Mouse (Mus musculus) midbrain, embryonic 15.5 days (tissue): ENCODE results near the gene Gjc1. TPM values are rescaled to one million over a fixed set of nuclear protein-coding genes. Genes with fewer than 3 reads are reported as not detected.

Source experiments
- ATAC-seq: fragments of 200-750 bp; cut with Nextera tagmentation; replicated peaks from 2 replicates; pipeline ENCODE4 v1.8.0; 2017; ENCODE audit warnings: moderate TSS enrichment
- H3K27ac ChIP-seq: fragments of 300-500 bp; sonication (generic); 2 replicates; pipeline ENCODE4 v1.5.1; 2015; ENCODE audit warnings: mild to moderate bottlenecking, inconsistent platforms
- H3K27me3 ChIP-seq: fragments of 300-500 bp; sonication (generic); replicated peaks from 2 replicates; pipeline ENCODE4 v1.6.1; 2015; ENCODE audit warnings: inconsistent platforms
- H3K36me3 ChIP-seq: fragments of 300-500 bp; sonication (generic); replicated peaks from 2 replicates; pipeline ENCODE4 v1.6.1; 2015; ENCODE audit warnings: inconsistent platforms
- H3K4me1 ChIP-seq: fragments of 300-500 bp; sonication (generic); 2 replicates; pipeline ENCODE4 v1.6.1; 2015; ENCODE audit warnings: inconsistent platforms
- H3K4me2 ChIP-seq: fragments of 300-500 bp; sonication (generic); 2 replicates; pipeline ENCODE4 v1.6.1; 2015; ENCODE audit warnings: inconsistent platforms, mild to moderate bottlenecking, moderate library complexity
- H3K4me3 ChIP-seq: fragments of 300-500 bp; sonication (generic); 2 replicates; pipeline ENCODE4 v1.5.1; 2015; ENCODE audit warnings: mild to moderate bottlenecking, inconsistent platforms
- H3K9ac ChIP-seq: fragments of 300-500 bp; sonication (generic); 2 replicates; pipeline ENCODE4 v1.6.1; 2015; ENCODE audit warnings: mild to moderate bottlenecking, inconsistent platforms
- H3K9me3 ChIP-seq: fragments of 300-500 bp; sonication (generic); 2 replicates; pipeline ENCODE4 v1.6.1; 2016; ENCODE audit warnings: inconsistent platforms
- WGBS: fragments of 180-500 bp; shearing (Covaris S2); methylation state at CpG from one replicate; pipeline ENCODE4 v1.1.7; 2015; ENCODE audit warnings: mixed read lengths; 5-methylcytosine and 5-hydroxymethylcytosine counted together
- polyA plus RNA-seq: library from polyadenylated mRNA; unstranded; fragments of >200 nt; fragmentation: Nextera tagmentation; extraction: Ambion mirVana; gene quantifications from 2 replicates; pipeline ENCODE4 v1.2.1, GENCODE M21; 2015

Gene Gjc1
- polyA plus RNA-seq, 1 experiment from 2014 or later = 36.9 TPM

- Histone ChIP-seq H3K9me3 (no peaks in the 10 kb centered on the region), H3K4me2 (no peak overlapping the region), H3K9ac (no peak overlapping the region), H3K27ac (no peak overlapping the region), H3K4me3 (no peak overlapping the region), H3K36me3 (peaks cover 6% of the 10 kb centered on the region), H3K27me3 (no peaks in the 10 kb centered on the region), H3K4me1 (no peaks in the 10 kb centered on the region)
- 88% methylated on average over 5 of the region's 5 CpGs for WGBS
- ATAC-seq = no peak
Measured at GRCm38 (mm10) chr11:102803453-102803852, 16.0 kb downstream of the Gjc1 start.

GRCm38 (mm10) chr11:102794157-102794556, 25.3 kb downstream of the Gjc1 start:
- H3K27ac ChIP-seq = no peak overlapping the region
- no peak for ATAC-seq
- no peak overlapping the region for H3K4me2 ChIP-seq
- no peak overlapping the region for H3K4me3 ChIP-seq
- no peaks in the 10 kb centered on the region for H3K27me3 ChIP-seq
- no peaks in the 10 kb centered on the region for H3K9me3 ChIP-seq
- no peaks in the 10 kb centered on the region for H3K4me1 ChIP-seq
- no peak overlapping the region for H3K9ac ChIP-seq
- WGBS = 53% methylated on average over 8 of the region's 8 CpGs
- no peaks in the 10 kb centered on the region; the same call in 1 of the 2 replicates for H3K36me3 ChIP-seq

- Histone ChIP-seq H3K9me3 (no peaks in the 10 kb centered on the region), H3K4me1 (no peaks in the 10 kb centered on the region), H3K27ac (no peak overlapping the region), H3K4me3 (no peak overlapping the region), H3K27me3 (no peaks in the 10 kb centered on the region), H3K9ac (no peak overlapping the region), H3K4me2 (no peak overlapping the region), H3K36me3 (no peaks in the 10 kb centered on the region)
- WGBS = 62% methylated on average over 14 of the region's 14 CpGs
- ATAC-seq = no peak
Measured at GRCm38 (mm10) chr11:102791682-102792445, 27.6 kb downstream of the Gjc1 start.

- ATAC-seq = no peak
- Histone ChIP-seq H3K4me2 (no peak overlapping the region), H3K9me3 (no peaks in the 10 kb centered on the region), H3K9ac (no peak overlapping the region), H3K27me3 (no peaks in the 10 kb centered on the region), H3K36me3 (no peaks in the 10 kb centered on the region), H3K4me1 (no peaks in the 10 kb centered on the region), H3K4me3 (no peak overlapping the region), H3K27ac (no peak overlapping the region)
- 76% methylated on average over 5 of the region's 5 CpGs for WGBS
Measured at GRCm38 (mm10) chr11:102787688-102788177, 31.8 kb downstream of the Gjc1 start.

DNA sequence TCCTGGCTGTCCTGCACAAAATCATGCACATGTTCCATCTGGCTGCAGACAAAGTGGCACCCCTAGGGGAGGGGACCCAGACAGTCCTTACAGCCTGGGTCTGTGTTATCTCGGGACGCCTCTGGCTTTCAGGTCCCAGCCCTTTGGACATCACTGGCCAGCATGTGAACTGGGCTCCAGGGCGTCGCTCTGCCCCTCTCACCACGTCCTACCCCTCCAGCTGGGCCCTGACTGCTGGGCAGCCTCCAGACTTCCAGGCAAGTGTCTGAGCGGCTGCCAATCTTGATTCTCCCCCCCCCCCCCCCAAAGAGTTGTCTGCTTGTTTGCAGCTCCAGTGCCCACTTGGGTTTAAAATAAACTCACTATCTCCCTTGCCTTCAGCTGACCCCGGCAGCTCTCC, 36.1 kb downstream of the Gjc1 start:
- H3K27ac ChIP-seq = no peak overlapping the region
- no peaks in the 10 kb centered on the region for H3K36me3 ChIP-seq
- no peak for ATAC-seq
- H3K9ac ChIP-seq = no peak overlapping the region
- no peak overlapping the region for H3K4me2 ChIP-seq
- 66% methylated on average over 7 of the region's 7 CpGs for WGBS
- peaks cover 4% of the 10 kb centered on the region; the same call in 1 of the 2 replicates for H3K4me1 ChIP-seq
- H3K9me3 ChIP-seq = no peaks in the 10 kb centered on the region
- H3K4me3 ChIP-seq = no peak overlapping the region
- no peaks in the 10 kb centered on the region for H3K27me3 ChIP-seq

GRCm38 (mm10) chr11:102781523-102781922, 38.0 kb downstream of the Gjc1 start:
- Histone ChIP-seq H3K9me3 (no peaks in the 10 kb centered on the region), H3K4me2 (no peak overlapping the region), H3K27me3 (no peaks in the 10 kb centered on the region), H3K27ac (no peak overlapping the region), H3K4me1 (peaks cover 13% of the 10 kb centered on the region), H3K9ac (no peak overlapping the region), H3K36me3 (peaks cover 4% of the 10 kb centered on the region; the same call in 1 of the 2 replicates), H3K4me3 (no peak overlapping the region)
- no peak for ATAC-seq
- 86% methylated on average over 4 of the region's 4 CpGs for WGBS

DNA sequence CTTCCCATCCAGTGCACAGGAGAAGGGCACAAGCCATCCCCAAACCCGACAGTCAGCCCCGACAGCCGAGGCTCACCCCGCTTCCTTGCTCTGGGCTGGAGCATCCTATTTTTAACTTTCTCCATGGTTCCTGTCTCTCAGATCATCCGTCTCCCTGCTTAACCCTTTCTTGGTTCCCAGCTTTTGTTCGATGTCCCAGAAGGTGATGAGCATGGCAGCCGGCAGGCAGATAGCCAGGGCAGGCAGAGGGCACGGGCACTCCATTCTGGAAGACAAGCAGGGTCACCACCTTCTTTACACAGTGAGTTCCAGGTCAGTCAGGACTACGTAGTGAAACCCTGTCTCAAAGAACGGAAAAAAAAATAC, 38.5 kb downstream of the Gjc1 start:
- Histone ChIP-seq H3K27ac (no peak overlapping the region), H3K27me3 (no peaks in the 10 kb centered on the region), H3K4me2 (no peak overlapping the region), H3K9me3 (no peaks in the 10 kb centered on the region), H3K4me3 (no peak overlapping the region), H3K4me1 (peaks cover 13% of the 10 kb centered on the region), H3K36me3 (peaks cover 9% of the 10 kb centered on the region; the same call in 1 of the 2 replicates), H3K9ac (0 out of 2 replicates have a peak overlapping the region, but pooled peaks have one; percentile 4)
- no peak for ATAC-seq
- WGBS = 60% methylated on average over 10 of the region's 10 CpGs

DNA sequence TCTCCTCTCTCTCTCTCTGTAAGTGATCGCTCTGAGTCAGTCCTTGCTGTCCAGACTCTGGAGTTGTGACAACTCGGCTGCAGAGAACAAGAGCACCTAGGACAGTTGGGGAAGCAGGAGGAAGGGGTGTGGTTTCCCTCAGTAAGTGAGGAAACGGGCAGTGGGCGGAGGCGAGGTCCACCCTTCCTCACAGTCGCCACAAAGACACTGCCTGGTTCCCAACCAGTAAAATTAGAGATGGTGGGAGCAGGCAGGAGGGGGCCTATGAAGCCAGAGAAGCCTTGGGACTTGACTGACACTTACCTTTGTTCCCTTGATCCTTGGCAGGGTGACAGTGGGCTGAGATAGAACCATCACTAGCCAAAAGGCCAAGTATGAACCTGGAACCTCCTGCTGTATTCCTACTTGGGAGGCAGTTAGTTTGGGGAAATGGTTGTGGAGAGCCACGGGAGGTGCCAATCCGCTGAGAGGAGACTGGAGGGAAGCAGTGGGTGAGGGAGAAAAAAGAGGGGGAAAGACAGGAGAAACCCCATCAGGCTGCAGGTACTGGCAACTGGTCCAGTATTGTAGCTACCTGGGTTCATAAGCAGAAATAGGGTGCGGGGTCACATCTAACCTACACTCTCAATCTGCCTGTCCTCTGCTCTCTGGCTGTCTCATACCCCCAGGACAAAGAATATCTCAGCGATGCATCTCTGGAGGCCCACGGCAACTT, 39.1 kb downstream of the Gjc1 start:
- no peak overlapping the region for H3K4me3 ChIP-seq
- ATAC-seq = no peak
- H3K27ac ChIP-seq = no peak overlapping the region

DNA sequence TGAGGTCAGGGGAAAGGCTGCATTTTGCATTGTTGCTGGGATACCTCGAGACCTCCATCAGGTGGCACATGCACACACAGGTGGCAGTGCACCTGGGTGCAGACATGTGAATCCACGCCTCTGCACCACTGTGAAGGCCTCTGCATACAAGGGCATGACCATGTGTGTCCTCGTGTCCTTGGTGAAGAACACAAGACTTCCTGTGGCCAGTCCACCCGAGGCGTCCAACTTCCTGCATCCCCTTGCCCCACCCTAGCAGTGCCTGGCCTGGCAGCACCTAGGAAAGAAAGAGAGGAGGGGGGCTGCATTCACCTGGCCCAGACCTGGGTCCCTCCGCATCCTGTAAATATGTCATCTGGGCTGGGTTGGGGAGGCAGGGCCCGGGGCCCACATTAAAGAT, 39.7 kb downstream of the Gjc1 start:
- Histone ChIP-seq H3K9ac (no peak overlapping the region), H3K36me3 (peaks cover 12% of the 10 kb centered on the region; the same call in 1 of the 2 replicates), H3K4me2 (no peak overlapping the region), H3K4me3 (no peak overlapping the region), H3K27ac (no peak overlapping the region), H3K4me1 (peaks cover 24% of the 10 kb centered on the region), H3K9me3 (no peaks in the 10 kb centered on the region), H3K27me3 (no peaks in the 10 kb centered on the region)
- 75% methylated on average over 7 of the region's 7 CpGs for WGBS
- no peak for ATAC-seq

More for the DNA sequence above, 39.1 kb downstream of the Gjc1 start:
- no peak overlapping the region for H3K4me2 ChIP-seq
- H3K36me3 ChIP-seq = peaks cover 12% of the 10 kb centered on the region; the same call in 1 of the 2 replicates
- H3K9ac ChIP-seq = 0 out of 2 replicates have a peak overlapping the region, but pooled peaks have one; percentile 4
- 51% methylated on average over 11 of the region's 11 CpGs for WGBS
- H3K9me3 ChIP-seq = no peaks in the 10 kb centered on the region
- H3K4me1 ChIP-seq = peaks cover 18% of the 10 kb centered on the region
- H3K27me3 ChIP-seq = no peaks in the 10 kb centered on the region

DNA sequence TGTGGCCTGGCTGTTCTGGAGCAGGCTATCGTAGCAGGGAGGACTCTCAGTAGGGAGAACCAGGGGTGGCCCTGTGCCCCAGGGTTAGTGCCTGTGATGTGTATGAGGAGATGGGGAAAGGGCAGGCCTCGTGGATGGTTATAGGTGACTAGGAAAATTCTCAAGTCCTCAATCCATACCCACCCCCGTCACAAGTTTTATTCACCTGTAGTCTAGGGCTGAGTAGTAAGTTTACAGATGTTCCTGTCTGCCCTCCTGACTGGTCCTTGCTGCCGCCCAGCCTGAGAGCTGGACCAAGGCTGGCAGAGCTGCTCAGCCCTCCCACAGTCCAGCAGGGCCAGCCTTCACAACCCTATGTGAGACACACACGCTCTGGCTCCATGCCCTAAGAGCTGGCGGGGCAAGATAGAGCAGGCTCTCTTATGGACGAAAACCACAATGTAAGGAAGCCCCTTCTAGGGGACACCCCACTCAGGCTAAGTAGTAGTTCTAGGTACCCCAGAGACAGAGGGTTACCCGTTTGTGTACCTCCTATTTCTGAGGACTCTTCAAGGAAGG, 40.3 kb downstream of the Gjc1 start:
- no peak for ATAC-seq
- H3K27ac ChIP-seq = no peak overlapping the region
- WGBS = 87% methylated on average over 8 of the region's 8 CpGs
- no peaks in the 10 kb centered on the region for H3K27me3 ChIP-seq
- no peaks in the 10 kb centered on the region for H3K9me3 ChIP-seq
- peaks cover 12% of the 10 kb centered on the region; the same call in 1 of the 2 replicates for H3K36me3 ChIP-seq
- peaks cover 25% of the 10 kb centered on the region for H3K4me1 ChIP-seq
- no peak overlapping the region for H3K4me3 ChIP-seq
- no peak overlapping the region for H3K9ac ChIP-seq
- no peak overlapping the region for H3K4me2 ChIP-seq

DNA sequence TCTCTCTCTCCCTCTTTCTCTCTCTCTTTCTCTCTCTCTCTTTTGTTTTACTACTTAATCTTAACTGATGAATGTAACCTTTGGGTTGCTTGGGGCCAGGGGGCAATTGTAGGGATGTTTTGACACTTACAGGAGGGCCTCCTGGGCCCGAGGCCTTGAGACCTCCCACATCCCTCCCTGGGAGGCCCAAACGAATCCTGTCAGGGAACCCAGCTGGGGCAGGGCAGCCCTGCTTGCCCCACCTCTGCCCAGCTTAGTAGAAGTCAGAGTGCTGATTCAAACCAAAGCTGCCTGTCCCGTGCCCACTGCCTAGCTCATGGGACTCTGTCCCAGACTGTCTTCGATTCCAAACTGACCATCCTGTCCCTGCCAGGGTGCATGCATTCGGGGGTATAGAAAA, 40.9 kb downstream of the Gjc1 start:
- Histone ChIP-seq H3K4me3 (no peak overlapping the region), H3K4me2 (no peak overlapping the region), H3K4me1 (peaks cover 27% of the 10 kb centered on the region), H3K9me3 (no peaks in the 10 kb centered on the region), H3K36me3 (peaks cover 12% of the 10 kb centered on the region; the same call in 1 of the 2 replicates), H3K9ac (no peak overlapping the region), H3K27ac (no peak overlapping the region), H3K27me3 (no peaks in the 10 kb centered on the region)
- 39% methylated on average over 5 of the region's 5 CpGs for WGBS
- no peak for ATAC-seq

- no peak overlapping the region for H3K4me3 ChIP-seq
- H3K27me3 ChIP-seq = no peaks in the 10 kb centered on the region
- H3K9ac ChIP-seq = no peak overlapping the region; the same call in 1 of the 2 replicates
- no peak overlapping the region for H3K4me2 ChIP-seq
- H3K27ac ChIP-seq = no peak overlapping the region
- 31% methylated on average over 14 of the region's 14 CpGs for WGBS
- peaks cover 31% of the 10 kb centered on the region for H3K4me1 ChIP-seq
- no peak for ATAC-seq
- H3K36me3 ChIP-seq = peaks cover 12% of the 10 kb centered on the region; the same call in 1 of the 2 replicates
- H3K9me3 ChIP-seq = no peaks in the 10 kb centered on the region
Measured at GRCm38 (mm10) chr11:102778165-102778564, 41.3 kb downstream of the Gjc1 start.
